Mouse (Mus musculus): Measurements from ENCODE around the gene Them7.
A peak's percentile ranks its signal among the peaks of the same experiment; 100 is the strongest.

Them7 gene

GRCm38 (mm10) chr2:105311414-105311813 is 87.3 kb downstream of the Them7 start:
- DNase-seq (ENCODE audit: low spot score): no peak

GRCm38 (mm10) chr2:105311991-105312390 is 87.9 kb downstream of the Them7 start:
- no peak for DNase-seq (ENCODE audit: low spot score)

- no peak for DNase-seq (ENCODE audit: low spot score)
Measured at GRCm38 (mm10) chr2:105313077-105313476, 89.0 kb downstream of the Them7 start.

- DNase-seq (ENCODE audit: low spot score): no peak
Measured at GRCm38 (mm10) chr2:105317556-105318184, 93.5 kb downstream of the Them7 start.

GRCm38 (mm10) chr2:105326067-105326466 is 101.9 kb downstream of the Them7 start:
- DNase-seq (ENCODE audit: low spot score): no peak

- no peak for DNase-seq (ENCODE audit: low spot score)
Measured at GRCm38 (mm10) chr2:105330024-105330423, 105.9 kb downstream of the Them7 start.

- no peak for DNase-seq (ENCODE audit: low spot score)
Measured at GRCm38 (mm10) chr2:105333107-105333506, 109.0 kb downstream of the Them7 start.

- DNase-seq (ENCODE audit: low spot score): peak; percentile 20
Measured at GRCm38 (mm10) chr2:105333976-105334713, 110.0 kb downstream of the Them7 start.

- no peak for DNase-seq (ENCODE audit: low spot score)
Measured at GRCm38 (mm10) chr2:105335661-105336060, 111.5 kb downstream of the Them7 start.

- DNase-seq (ENCODE audit: low spot score): no peak
Measured at GRCm38 (mm10) chr2:105336314-105337027, 112.4 kb downstream of the Them7 start.

GRCm38 (mm10) chr2:105337171-105337875 is 113.2 kb downstream of the Them7 start:
- no peak for DNase-seq (ENCODE audit: low spot score)

GRCm38 (mm10) chr2:105339993-105340392 is 115.9 kb downstream of the Them7 start:
- DNase-seq (ENCODE audit: low spot score): no peak

GRCm38 (mm10) chr2:105348886-105349285 is 124.8 kb downstream of the Them7 start:
- no peak for DNase-seq (ENCODE audit: low spot score)

- no peak for DNase-seq (ENCODE audit: low spot score)
Measured at GRCm38 (mm10) chr2:105356791-105357190, 132.7 kb downstream of the Them7 start.

- DNase-seq (ENCODE audit: low spot score): no peak
Measured at GRCm38 (mm10) chr2:105358040-105358439, 133.9 kb downstream of the Them7 start.

GRCm38 (mm10) chr2:105367623-105368022 is 143.5 kb downstream of the Them7 start:
- DNase-seq (ENCODE audit: low spot score): no peak

- no peak for DNase-seq (ENCODE audit: low spot score)
Measured at GRCm38 (mm10) chr2:105370240-105370639, 146.1 kb downstream of the Them7 start.

GRCm38 (mm10) chr2:105370698-105371097 is 146.6 kb downstream of the Them7 start:
- no peak for DNase-seq (ENCODE audit: low spot score)

- no peak for DNase-seq (ENCODE audit: low spot score)
Measured at GRCm38 (mm10) chr2:105372156-105372555, 148.0 kb downstream of the Them7 start.

GRCm38 (mm10) chr2:105372727-105373126 is 148.6 kb downstream of the Them7 start:
- no peak for DNase-seq (ENCODE audit: low spot score)

- DNase-seq (ENCODE audit: low spot score): no peak
Measured at GRCm38 (mm10) chr2:105373658-105374057, 149.5 kb downstream of the Them7 start.

- no peak for DNase-seq (ENCODE audit: low spot score)
Measured at GRCm38 (mm10) chr2:105375261-105375660, 151.1 kb downstream of the Them7 start.

Measured in urinary bladder, postnatal 25 days (tissue).